Mouse (Mus musculus): ENCODE measurements at regions not wholly inside any gene's neighbourhood (a gene's known extent, or its start where the extent isn't known, plus 50 kb on each side); places are given as distances from the start of the nearest gene placed in this dataset.

DNA sequence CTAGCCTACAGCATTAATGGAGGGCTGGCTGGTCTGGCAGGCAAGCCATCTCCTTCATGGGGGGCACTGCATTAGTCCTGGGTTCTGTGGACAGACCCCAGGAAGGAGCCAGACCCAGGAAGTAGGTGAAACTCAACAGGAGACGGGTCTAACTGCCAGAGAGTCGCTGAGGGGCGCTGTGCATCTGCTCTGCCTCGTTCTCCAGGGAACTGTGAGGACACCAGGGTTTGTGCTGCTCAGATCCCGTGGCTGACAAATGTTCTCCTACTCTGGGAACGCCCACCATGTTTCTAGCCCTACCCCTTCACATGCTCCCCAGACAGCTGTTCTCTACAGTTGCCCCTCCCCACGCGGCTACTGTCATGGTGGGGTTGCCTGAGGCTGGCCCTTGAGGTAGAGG lies 67.7 kb upstream of the Gm26897 start:
- TF ChIP-seq MXI1 (IDR thresholded peaks at IDR 0.05; ENCODE audit: low read depth, low read length): no peak
- no peak for TF ChIP-seq TCF12 (IDR thresholded peaks at IDR 0.05; ENCODE audit: low read depth, low read length)
- no peak for TF ChIP-seq CTCF (conservative IDR thresholded peaks at IDR 0.05 in 1 of 2, IDR thresholded peaks at IDR 0.05 in 1 of 2; ENCODE audit: low read depth in 2 of 2, low read length in 2 of 2)
- TF ChIP-seq MAFK (IDR thresholded peaks at IDR 0.05; ENCODE audit: insufficient replicate concordance, low read length): no peak
- TF ChIP-seq ZNF384 (IDR thresholded peaks at IDR 0.05; ENCODE audit: low read depth, low read length): no peak
- no peak for TF ChIP-seq MYC (IDR thresholded peaks at IDR 0.05; ENCODE audit: low read depth, low read length)
- TF ChIP-seq MAX (IDR thresholded peaks at IDR 0.05; ENCODE audit: low read length): no peak
- no peak for TF ChIP-seq SIN3A (IDR thresholded peaks at IDR 0.05; ENCODE audit: low read length)

Measured in CH12.LX (cell line).